9 mouse cellular contexts compared by ENCODE assay signal in the genomic region with DNA sequence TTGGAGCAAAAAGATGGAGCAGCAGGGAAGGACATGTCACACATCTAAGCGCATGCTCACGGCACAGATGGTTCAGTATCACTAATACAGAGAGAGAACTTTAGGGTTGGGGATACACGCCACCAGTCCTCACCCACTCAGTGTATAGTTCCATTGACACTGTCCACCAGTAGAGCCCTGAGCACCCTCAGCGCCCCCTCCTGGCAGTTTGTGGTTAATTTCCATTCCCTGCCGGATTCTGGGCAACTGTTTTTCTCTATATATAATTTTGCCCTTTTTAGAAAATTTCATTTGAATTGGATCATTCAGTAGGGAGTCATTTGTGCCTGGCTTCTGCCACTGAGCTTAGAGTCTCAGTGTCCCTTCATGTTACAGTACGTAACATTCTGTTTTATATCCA. TPM values are rescaled to one million over a fixed set of nuclear protein-coding genes. Genes with fewer than 3 reads are reported as not detected.
DNase-seq lines count a peak whose midpoint lies in the region; ATAC-seq and TF ChIP-seq lines count a peak whose summit lies in the region.
"Had no signal": no experiment of that assay in that cellular context is flagged by ENCODE, and none has a peak within 500 bp of the region (broad histone marks: within the 10 kb centered on the region; RNA-seq: fewer than 3 reads in every experiment).

No protein-coding gene starts in this region.

- H3K9me3 ChIP-seq in forebrain, postnatal 0 days (ENCODE audit: low read length): no peaks in the 10 kb centered on the region
- H3K9me3 ChIP-seq in forebrain, embryonic 12.5 days: no peaks in the 10 kb centered on the region
- no peaks in the 10 kb centered on the region for H3K9me3 ChIP-seq in lung, embryonic 14.5 days (ENCODE audit: low read depth, low read length)
- H3K9me3 ChIP-seq: midbrain, embryonic 12.5 days had no signal

- H3K27me3 ChIP-seq in forebrain, postnatal 0 days (ENCODE audit: insufficient read depth, low read length): no peaks in the 10 kb centered on the region
- H3K27me3 ChIP-seq in forebrain, embryonic 12.5 days: no peaks in the 10 kb centered on the region
- no peaks in the 10 kb centered on the region for H3K27me3 ChIP-seq in lung, embryonic 14.5 days (ENCODE audit: insufficient read depth, low read length)
- H3K27me3 ChIP-seq in small intestine, adult 2 months (ENCODE audit: control insufficient read depth, insufficient read depth, low read length): no peaks in the 10 kb centered on the region
- H3K27me3 ChIP-seq: midbrain, embryonic 12.5 days had no signal

- DNase-seq in forebrain, postnatal 0 days: no peak
- no peak for DNase-seq in lung, embryonic 14.5 days
- DNase-seq in lung, postnatal 10 days: no peak
- DNase-seq in c-Kit-positive CD71-positive TER-119-positive erythroid progenitor cells, embryonic 14.5 days (ENCODE audit: low spot score): no peak
- no peak for DNase-seq in left cerebral cortex, adult 8-10 months (ENCODE audit: low spot score in 2 of 2)

- no peak for TF ChIP-seq POLR2A in bone marrow macrophage, adult 2 months (IDR thresholded peaks at IDR 0.05; ENCODE audit: borderline replicate concordance, low read depth, low read length)
- TF ChIP-seq POLR2A in small intestine, adult 2 months (IDR thresholded peaks at IDR 0.05; ENCODE audit: low read depth, low read length): no peak

- no peak overlapping the region for H3K4me3 ChIP-seq in forebrain, postnatal 0 days (ENCODE audit: low read depth, low read length)
- no peak overlapping the region for H3K4me3 ChIP-seq in forebrain, embryonic 12.5 days (replicated peaks)
- no peak overlapping the region for H3K4me3 ChIP-seq in lung, embryonic 14.5 days (ENCODE audit: low read depth, low read length)
- no peak overlapping the region for H3K4me3 ChIP-seq in bone marrow macrophage, adult 2 months (ENCODE audit: insufficient read depth, low read length)
- H3K4me3 ChIP-seq in small intestine, adult 2 months (ENCODE audit: low read depth, low read length): no peak overlapping the region
- H3K4me3 ChIP-seq: midbrain, embryonic 12.5 days had no signal

- H3K36me3 ChIP-seq in forebrain, postnatal 0 days (ENCODE audit: insufficient read depth): no peaks in the 10 kb centered on the region
- no peaks in the 10 kb centered on the region for H3K36me3 ChIP-seq in forebrain, embryonic 12.5 days (replicated peaks)
- H3K36me3 ChIP-seq in lung, embryonic 14.5 days (ENCODE audit: insufficient read depth): no peaks in the 10 kb centered on the region
- no peaks in the 10 kb centered on the region for H3K36me3 ChIP-seq in small intestine, adult 2 months (ENCODE audit: control insufficient read depth, insufficient read depth, low read length)
- H3K36me3 ChIP-seq: midbrain, embryonic 12.5 days had no signal

- no peaks in the 10 kb centered on the region for H3K4me1 ChIP-seq in forebrain, postnatal 0 days (ENCODE audit: insufficient read depth)
- H3K4me1 ChIP-seq in forebrain, embryonic 12.5 days: peaks cover 12% of the 10 kb centered on the region
- H3K4me1 ChIP-seq in lung, embryonic 14.5 days (ENCODE audit: insufficient read depth): no peaks in the 10 kb centered on the region
- peaks cover 2% of the 10 kb centered on the region; the same call in 1 of the 2 replicates for H3K4me1 ChIP-seq in bone marrow macrophage, adult 2 months (ENCODE audit: control insufficient read depth, insufficient read depth, low read length)
- no peaks in the 10 kb centered on the region for H3K4me1 ChIP-seq in small intestine, adult 2 months (ENCODE audit: control insufficient read depth, insufficient read depth, insufficient read length, low read length)

- no peak overlapping the region for H3K27ac ChIP-seq in forebrain, postnatal 0 days (ENCODE audit: low read depth, low read length)
- no peak overlapping the region for H3K27ac ChIP-seq in forebrain, embryonic 12.5 days
- no peak overlapping the region for H3K27ac ChIP-seq in lung, embryonic 14.5 days (ENCODE audit: low read depth)
- no peak overlapping the region for H3K27ac ChIP-seq in bone marrow macrophage, adult 2 months (ENCODE audit: insufficient read depth, low read depth, low read length)
- H3K27ac ChIP-seq in small intestine, adult 2 months (ENCODE audit: insufficient read depth, low read depth, low read length): no peak overlapping the region
- H3K27ac ChIP-seq: midbrain, embryonic 12.5 days had no signal

- H3K9ac ChIP-seq in forebrain, postnatal 0 days: no peak overlapping the region
- no peak overlapping the region for H3K9ac ChIP-seq in forebrain, embryonic 12.5 days
- no peak overlapping the region for H3K9ac ChIP-seq in lung, embryonic 14.5 days
- H3K9ac ChIP-seq: midbrain, embryonic 12.5 days had no signal

- H3K4me2 ChIP-seq in forebrain, postnatal 0 days (ENCODE audit: low read depth): no peak overlapping the region
- no peak overlapping the region for H3K4me2 ChIP-seq in forebrain, embryonic 12.5 days
- no peak overlapping the region for H3K4me2 ChIP-seq in lung, embryonic 14.5 days
- H3K4me2 ChIP-seq: midbrain, embryonic 12.5 days had no signal

- no peak for ATAC-seq in forebrain, postnatal 0 days
- no peak for ATAC-seq in forebrain, embryonic 12.5 days (ENCODE audit: low FRiP score)
- ATAC-seq in lung, embryonic 14.5 days (ENCODE audit: insufficient read depth): no peak

- 78% methylated on average over 6 of the region's 6 CpGs for WGBS in forebrain, postnatal 0 days
- WGBS in forebrain, embryonic 12.5 days: 81% methylated on average over 6 of the region's 6 CpGs
- WGBS in lung, embryonic 14.5 days: 81% methylated on average over 6 of the region's 6 CpGs
- WGBS in small intestine, adult 2 months: 85% methylated on average over 6 of the region's 6 CpGs

- TF ChIP-seq CTCF in forebrain, postnatal 0 days (IDR thresholded peaks at IDR 0.05; ENCODE audit: low read depth): peak; percentile 39
- peak; percentile 27 for TF ChIP-seq CTCF in lung, embryonic 14.5 days (IDR thresholded peaks at IDR 0.05; ENCODE audit: low read depth)
- TF ChIP-seq CTCF in bone marrow macrophage, adult 2 months (IDR thresholded peaks at IDR 0.05; ENCODE audit: low read depth, low read length): peak; percentile 44; the same call in 1 of the 2 replicates
- peak; percentile 36; the same call in 1 of the 2 replicates for TF ChIP-seq CTCF in small intestine, adult 2 months (IDR thresholded peaks at IDR 0.05; ENCODE audit: extremely low read depth, insufficient read length, insufficient replicate concordance, low read depth, low read length)

RNA-seq across cellular contexts. Expression of gene Peli2, which starts 27.1 kb away (rescaled TPM):
- total RNA-seq in forebrain, postnatal 0 days (2014; rRNA removed): 12.2 and 16.4 TPM in 2 replicates
- polyA plus RNA-seq in forebrain, postnatal 0 days (2015; fragmentation: Nextera tagmentation; extraction: Ambion mirVana): 6.6 and 8.8 TPM in 2 replicates
- polyA plus RNA-seq in forebrain, embryonic 12.5 days (2016; fragmentation: Nextera tagmentation; extraction: Ambion mirVana): 9.4 and 11.1 TPM in 2 replicates
- polyA plus RNA-seq in lung, embryonic 14.5 days (2014; fragmentation: Nextera tagmentation; extraction: Ambion mirVana): 16.0 and 16.5 TPM in 2 replicates
- 24.3 and 26.3 TPM in 2 replicates for polyA plus RNA-seq in bone marrow macrophage, adult 2 months (2012; ENCODE audit: insufficient read depth, insufficient read length, missing spikeins)
- polyA plus RNA-seq in small intestine, adult 2 months (2012; rRNA removed): 3.2 and 5.8 TPM in 2 replicates
- total RNA-seq in left cerebral cortex, adult 8-10 months (2022): 10 to 100 TPM; 21.6 to 33.7 (median 30.5) TPM
